Mouse (Mus musculus) gastrocnemius, adult 18-20 months (tissue): ENCODE data around the gene Scgb1a1. TPM values are rescaled to one million over a fixed set of nuclear protein-coding genes. Genes with fewer than 3 reads are reported as not detected.

Experiments
- DNase-seq: peaks from one replicate; pipeline ENCODE4 v3.0.0; 2021; ENCODE audit warnings: low spot score
- total RNA-seq, 2 experiments: library from RNA; stranded (reverse); gene quantifications; 2 replicates each; pipeline ENCODE4 v1.2.3; 2021

Gene Scgb1a1
- total RNA-seq, 2 experiments from 2014 or later, result not detected

GRCm38 (mm10) chr19:9043123-9043522, 44.6 kb downstream of the Scgb1a1 start:
- no peak for DNase-seq

GRCm38 (mm10) chr19:9041074-9041473, 46.7 kb downstream of the Scgb1a1 start:
- DNase-seq, result no peak

GRCm38 (mm10) chr19:9040649-9041048, 47.1 kb downstream of the Scgb1a1 start:
- DNase-seq, result no peak

GRCm38 (mm10) chr19:9039928-9040327, 47.8 kb downstream of the Scgb1a1 start:
- DNase-seq, result no peak

- no peak for DNase-seq
Measured at GRCm38 (mm10) chr19:9039266-9039665, 48.5 kb downstream of the Scgb1a1 start.

GRCm38 (mm10) chr19:9038136-9038535, 49.6 kb downstream of the Scgb1a1 start:
- DNase-seq, result no peak

- DNase-seq, result no peak
Measured at GRCm38 (mm10) chr19:9035101-9035500, 52.7 kb downstream of the Scgb1a1 start.

GRCm38 (mm10) chr19:9034480-9034879, 53.3 kb downstream of the Scgb1a1 start:
- DNase-seq, result no peak

Other genes starting within 250 kb of the Scgb1a1 start
- not detected for gene Gng3, start 248.8 kb downstream of the Scgb1a1 start, total RNA-seq
- 1 to 10 TPM; 5.6 to 8.8 TPM for gene Lrrn4cl, start 237.2 kb downstream of the Scgb1a1 start, total RNA-seq
- 100 to 1,000 TPM; 204 to 206 TPM for gene Ubxn1, start 216.5 kb downstream of the Scgb1a1 start, total RNA-seq
- gene Uqcc3, start 207.0 kb downstream of the Scgb1a1 start, total RNA-seq, result 10 to 100 TPM; 57.2 to 63.9 TPM
- gene Lbhd1, start 204.2 kb downstream of the Scgb1a1 start, total RNA-seq, result 1 to 10 TPM; 2.9 to 5.3 TPM
- gene Gm49403, start 204.0 kb downstream of the Scgb1a1 start, total RNA-seq, result not detected
- 10 to 100 TPM; 14.5 to 15.4 TPM for gene 1810009A15Rik, start 199.1 kb downstream of the Scgb1a1 start, total RNA-seq
- 1 to 10 TPM; 1.2 to 2.3 TPM for gene Gm49416, start 199.0 kb downstream of the Scgb1a1 start, total RNA-seq
- 1 to 10 TPM; 9.2 to 9.9 TPM for gene Ints5, start 195.0 kb downstream of the Scgb1a1 start, total RNA-seq
- 10 to 100 TPM; 19.5 to 20.8 TPM for gene Ganab, start 189.9 kb downstream of the Scgb1a1 start, total RNA-seq
- gene B3gat3, start 167.6 kb downstream of the Scgb1a1 start, total RNA-seq, result 10 to 100 TPM; 32.1 to 37.9 TPM
- 1 to 10 TPM; 7.8 TPM for gene Rom1, start 158.6 kb downstream of the Scgb1a1 start, total RNA-seq
- 1 to 10 TPM; 3.1 to 4.5 TPM for gene Eml3, start 158.4 kb downstream of the Scgb1a1 start, total RNA-seq
- gene Mta2, start 146.1 kb downstream of the Scgb1a1 start, total RNA-seq, result 10 to 100 TPM; 21.6 to 24.2 TPM
- gene Tut1, start 134.1 kb downstream of the Scgb1a1 start, total RNA-seq, result 1 to 10 TPM; 7.6 to 8.2 TPM
- gene Eef1g, start 120.9 kb downstream of the Scgb1a1 start, total RNA-seq, result 100 to 1,000 TPM; 452 to 469 TPM
- 100 to 1,000 TPM; 199 to 202 TPM for gene Ahnak, start 98.7 kb downstream of the Scgb1a1 start, total RNA-seq
- gene Asrgl1, start 47.7 kb upstream of the Scgb1a1 start, total RNA-seq, result 10 to 100 TPM; 44.3 to 47.3 TPM